Mouse (Mus musculus) CH12.LX (cell line): ENCODE measurements around the gene Tapt1. TPM values are rescaled to one million over a fixed set of nuclear protein-coding genes. Genes with fewer than 3 reads are reported as not detected.

Experiments
- DNase-seq: peaks from one replicate; pipeline ENCODE4 v3.0.0-alpha.2; 2013; ENCODE audit errors: extremely low read depth
- H3K27ac ChIP-seq: 2 replicates; pipeline ENCODE4 v1.5.1; 2012; ENCODE audit warnings: low read depth, mild to moderate bottlenecking, control low read depth, moderate library complexity; ENCODE audit not compliant: insufficient read depth
- H3K27me3 ChIP-seq: replicated peaks from 2 replicates; pipeline ENCODE3; 2012; ENCODE audit warnings: inconsistent platforms
- H3K36me3 ChIP-seq, 2 experiments: replicated peaks in 1 of 2; 2 replicates each; pipeline versions ENCODE3 to v1.6.1; 2012; ENCODE audit warnings: inconsistent platforms in 1 of 2, low read length in 1 of 2, mild to moderate bottlenecking in 1 of 2, mixed read lengths in 1 of 2, moderate library complexity in 1 of 2; ENCODE audit not compliant: control insufficient read depth in 1 of 2, insufficient read depth in 1 of 2
- H3K4me1 ChIP-seq, 2 experiments: 2 replicates each; pipeline ENCODE4 v1.6.1; 2012; ENCODE audit warnings: inconsistent platforms in 1 of 2, moderate library complexity in 1 of 2; ENCODE audit not compliant: insufficient read depth in 2 of 2, control insufficient read depth in 1 of 2
- H3K4me2 ChIP-seq: 2 replicates; pipeline ENCODE4 v1.6.1; 2012; ENCODE audit warnings: low read depth, mild to moderate bottlenecking, control low read depth; ENCODE audit not compliant: poor library complexity, insufficient read depth, severe bottlenecking
- H3K4me3 ChIP-seq, 3 experiments: fragments of 150-350 bp in 1 of 3; sonication (generic) in 1 of 3; replicated peaks in 1 of 3; 2 replicates each; pipeline versions ENCODE3 to v1.5.1; 2011 to 2012; ENCODE audit warnings: low read depth in 2 of 3, low read length in 2 of 3, mild to moderate bottlenecking in 2 of 3, moderate library complexity in 2 of 3, control low read depth in 1 of 3, improper control_type of control experiment in 1 of 3, inconsistent platforms in 1 of 3, mixed read lengths in 1 of 3; ENCODE audit not compliant: poor library complexity in 1 of 3
- H3K79me2 ChIP-seq: replicated peaks from 2 replicates; pipeline ENCODE4 v1.6.1; 2012; ENCODE audit warnings: mild to moderate bottlenecking, moderate library complexity; ENCODE audit not compliant: control insufficient read depth, poor library complexity, insufficient read depth, severe bottlenecking; ENCODE audit errors: extremely low read depth
- H3K9ac ChIP-seq: 2 replicates; pipeline ENCODE4 v1.6.1; 2012; ENCODE audit warnings: low read depth, mild to moderate bottlenecking, control low read depth, moderate library complexity; ENCODE audit not compliant: insufficient read depth
- H3K9me3 ChIP-seq: replicated peaks from 2 replicates; pipeline ENCODE3; 2012; ENCODE audit warnings: low read length, inconsistent platforms, mixed read lengths
- BHLHE40 ChIP-seq: IDR thresholded peaks from 2 replicates; pipeline ENCODE4 v1.6.1; 2011; ENCODE audit warnings: mild to moderate bottlenecking, low read depth, low read length, improper control_type of control experiment
- CHD1 ChIP-seq: IDR thresholded peaks from 2 replicates; pipeline ENCODE4 v1.6.1; 2012; ENCODE audit warnings: low read depth, low read length, improper control_type of control experiment, inconsistent platforms
- CHD2 ChIP-seq: IDR thresholded peaks from 2 replicates; pipeline ENCODE4 v1.6.1; 2011; ENCODE audit warnings: low read length, improper control_type of control experiment
- CTCF ChIP-seq, 2 experiments: IDR thresholded peaks in 1 of 2; conservative IDR thresholded peaks in 1 of 2; 2 replicates each; pipeline ENCODE4 v1.5.1; 2011 to 2012; ENCODE audit warnings: low read depth in 2 of 2, low read length in 2 of 2, improper control_type of control experiment in 1 of 2, inconsistent platforms in 1 of 2, mild to moderate bottlenecking in 1 of 2, moderate library complexity in 1 of 2
- E2F4 ChIP-seq: IDR thresholded peaks from 2 replicates; pipeline ENCODE4 v1.6.1; 2011; ENCODE audit warnings: low read depth, low read length, improper control_type of control experiment; ENCODE audit not compliant: insufficient replicate concordance
- ELF1 ChIP-seq: IDR thresholded peaks from 2 replicates; pipeline ENCODE4 v1.6.1; 2014; ENCODE audit warnings: low read depth, mild to moderate bottlenecking, inconsistent platforms, low read length, improper control_type of control experiment
- EP300 ChIP-seq: IDR thresholded peaks from 2 replicates; pipeline ENCODE4 v1.6.1; 2011; ENCODE audit warnings: low read length, improper control_type of control experiment
- ETS1 ChIP-seq: conservative IDR thresholded peaks from 2 replicates; pipeline ENCODE4 v1.6.1; 2012; ENCODE audit warnings: low read depth, mild to moderate bottlenecking, inconsistent platforms, low read length, improper control_type of control experiment, moderate library complexity
- GABPA ChIP-seq: IDR thresholded peaks from 2 replicates; pipeline ENCODE4 v1.6.1; 2012; ENCODE audit warnings: low read depth, low read length, improper control_type of control experiment, inconsistent platforms; ENCODE audit not compliant: insufficient replicate concordance
- HCFC1 ChIP-seq: IDR thresholded peaks from 2 replicates; pipeline ENCODE4 v1.6.1; 2012; ENCODE audit warnings: low read depth, mild to moderate bottlenecking, inconsistent platforms, low read length, improper control_type of control experiment
- IRF4 ChIP-seq: IDR thresholded peaks from 2 replicates; pipeline ENCODE4 v1.6.1; 2014; ENCODE audit warnings: low read depth, mild to moderate bottlenecking, inconsistent platforms, low read length, improper control_type of control experiment
- JUN ChIP-seq: IDR thresholded peaks from 2 replicates; pipeline ENCODE4 v1.6.1; 2011; ENCODE audit warnings: low read depth, mild to moderate bottlenecking, low read length, improper control_type of control experiment, moderate library complexity; ENCODE audit not compliant: insufficient read depth
- JUND ChIP-seq: conservative IDR thresholded peaks from 2 replicates; pipeline ENCODE4 v1.6.1; 2011; ENCODE audit warnings: low read depth, low read length, improper control_type of control experiment
- KAT2A ChIP-seq: IDR thresholded peaks from 2 replicates; pipeline ENCODE4 v1.6.1; 2012; ENCODE audit warnings: low read length, improper control_type of control experiment, inconsistent platforms; ENCODE audit not compliant: insufficient replicate concordance
- MAX ChIP-seq: IDR thresholded peaks from 2 replicates; pipeline ENCODE4 v1.6.1; 2011; ENCODE audit warnings: low read length, improper control_type of control experiment
- MEF2A ChIP-seq: IDR thresholded peaks from 2 replicates; pipeline ENCODE4 v1.6.1; 2014; ENCODE audit warnings: low read depth, mild to moderate bottlenecking, inconsistent platforms, low read length, improper control_type of control experiment, borderline replicate concordance
- MXI1 ChIP-seq: IDR thresholded peaks from 2 replicates; pipeline ENCODE4 v1.6.1; 2011; ENCODE audit warnings: mild to moderate bottlenecking, low read depth, low read length, improper control_type of control experiment
- MYC ChIP-seq: IDR thresholded peaks from 2 replicates; pipeline ENCODE4 v1.6.1; 2011; ENCODE audit warnings: low read depth, mild to moderate bottlenecking, improper control_type of control experiment, low read length
- NELFE ChIP-seq: IDR thresholded peaks from 2 replicates; pipeline ENCODE4 v1.6.1; 2011; ENCODE audit warnings: low read depth, low read length, improper control_type of control experiment
- NRF1 ChIP-seq: IDR thresholded peaks from 2 replicates; pipeline ENCODE4 v1.6.1; 2014; ENCODE audit warnings: low read depth, mild to moderate bottlenecking, inconsistent platforms, low read length, improper control_type of control experiment, moderate library complexity
- PAX5 ChIP-seq: IDR thresholded peaks from 2 replicates; pipeline ENCODE4 v1.6.1; 2012; ENCODE audit warnings: low read length, inconsistent platforms, mixed read lengths
- POLR2A ChIP-seq: IDR thresholded peaks from 2 replicates; pipeline ENCODE4 v1.6.1; 2011; ENCODE audit warnings: low read depth, mild to moderate bottlenecking, improper control_type of control experiment, low read length
- POLR2AphosphoS2 ChIP-seq: IDR thresholded peaks from 2 replicates; pipeline ENCODE4 v1.6.1; 2011; ENCODE audit warnings: low read depth, low read length, improper control_type of control experiment
- RAD21 ChIP-seq: IDR thresholded peaks from 2 replicates; pipeline ENCODE4 v1.6.1; 2011; ENCODE audit warnings: low read depth, mild to moderate bottlenecking, low read length, improper control_type of control experiment, moderate library complexity
- RCOR1 ChIP-seq: conservative IDR thresholded peaks from 2 replicates; pipeline ENCODE4 v1.6.1; 2012; ENCODE audit warnings: low read depth, mild to moderate bottlenecking, inconsistent platforms, low read length, improper control_type of control experiment
- SMC3 ChIP-seq: IDR thresholded peaks from 2 replicates; pipeline ENCODE4 v1.6.1; 2011; ENCODE audit warnings: low read depth, low read length, improper control_type of control experiment
- TBP ChIP-seq: conservative IDR thresholded peaks from 2 replicates; pipeline ENCODE4 v1.6.1; 2011; ENCODE audit warnings: low read depth, low read length, improper control_type of control experiment
- UBTF ChIP-seq: IDR thresholded peaks from 2 replicates; pipeline ENCODE4 v1.6.1; 2012; ENCODE audit warnings: low read depth, mild to moderate bottlenecking, inconsistent platforms, low read length, improper control_type of control experiment, moderate library complexity
- USF1 ChIP-seq: IDR thresholded peaks from 2 replicates; pipeline ENCODE4 v1.6.1; 2014; ENCODE audit warnings: low read depth, mild to moderate bottlenecking, inconsistent platforms, low read length, improper control_type of control experiment
- USF2 ChIP-seq: conservative IDR thresholded peaks from 2 replicates; pipeline ENCODE4 v1.6.1; 2011; ENCODE audit warnings: low read depth, low read length, improper control_type of control experiment
- ZC3H11A ChIP-seq: IDR thresholded peaks from 2 replicates; pipeline ENCODE4 v1.6.1; 2012; ENCODE audit warnings: low read depth, mild to moderate bottlenecking, inconsistent platforms, low read length, improper control_type of control experiment
- ZKSCAN1 ChIP-seq: IDR thresholded peaks from 2 replicates; pipeline ENCODE4 v1.6.1; 2012; ENCODE audit warnings: low read depth, inconsistent platforms, low read length, improper control_type of control experiment, borderline replicate concordance
- ZNF384 ChIP-seq: IDR thresholded peaks from 2 replicates; pipeline ENCODE4 v1.6.1; 2012; ENCODE audit warnings: low read depth, low read length, improper control_type of control experiment, inconsistent platforms
- dilution Hi-C: fragments of 300-500 bp; cut with MboI; formaldehyde crosslinking; loops from 2 replicates; pipeline ENCODE4 v1.14.3; 2020; ENCODE audit warnings: low sequenced_read_pairs; ENCODE audit not compliant: extremely low pct_unique_long_range_greater_than_20kb, extremely low pct_ligation_motif_present
- in situ Hi-C: fragments of 300-500 bp; cut with MboI; formaldehyde crosslinking; loops from 3 replicates; pipeline ENCODE4 v1.14.3; 2019; ENCODE audit warnings: low sequenced_read_pairs, low pct_ligation_motif_present, low pct_unique_long_range_greater_than_20kb, mixed read lengths
- polyA plus RNA-seq: library from polyadenylated mRNA; unstranded; fragments of >175 nt; gene quantifications from 2 replicates; pipeline ENCODE4 v1.2.1, GENCODE M21; 2012; ENCODE audit warnings: low read depth; ENCODE audit not compliant: insufficient read length
- total RNA-seq, 2 experiments: library from RNA; depleted of rRNA; stranded (reverse); fragments of 300-350 nt in 1 of 2; fragments of >200 nt in 1 of 2; gene quantifications; 2 replicates each; pipeline ENCODE4 v1.2.3; 2012 to 2014

Gene Tapt1
- total and polyA plus RNA-seq, 3 experiments, result 15.7 to 40.8 (median 33.5) TPM

DNA sequence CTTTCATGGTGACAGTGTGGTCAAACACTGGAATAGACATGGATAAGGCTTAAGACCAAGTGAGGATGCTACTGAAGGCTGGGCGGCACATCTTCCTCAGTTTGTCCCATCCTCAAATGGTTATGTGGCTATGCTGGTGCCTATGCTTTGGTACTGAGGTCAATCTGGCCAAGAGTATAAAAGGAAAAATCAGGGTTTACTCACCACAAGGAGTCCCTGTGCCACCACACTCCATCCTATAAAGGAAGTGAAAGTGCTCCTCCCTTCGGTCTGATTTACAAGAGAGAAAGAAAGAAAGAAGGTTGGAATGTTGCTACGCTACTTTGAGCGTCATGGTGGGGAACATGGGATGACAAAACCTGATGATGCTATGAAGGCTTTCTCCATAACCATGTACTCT lies 27.3 kb downstream of the Tapt1 start:
- no peaks in the 10 kb centered on the region for H3K79me2 ChIP-seq
- H3K4me2 ChIP-seq, result no peak overlapping the region
- H3K9ac ChIP-seq, result no peak overlapping the region
- peaks cover 10 to 42% of the 10 kb centered on the region in 2 experiments for H3K36me3 ChIP-seq
- no peak for DNase-seq
- no peaks in the 10 kb centered on the region for H3K9me3 ChIP-seq
- TF ChIP-seq USF1 (no peak), ZKSCAN1 (no peak), PAX5 (no peak), MXI1 (no peak), RAD21 (peak; percentile 22), ETS1 (no peak), JUN (no peak), CTCF (conservative IDR thresholded peaks at IDR 0.05 in 1 of 2, IDR thresholded peaks at IDR 0.05 in 1 of 2; ENCODE audit: low read depth in 2 of 2, low read length in 2 of 2) (peak in 1 of 2 experiments; percentile 44; a peak in 2 of 4 replicates), MAX (no peak), USF2 (no peak), MYC (no peak), POLR2A (no peak), CHD2 (no peak), ELF1 (no peak), SMC3 (peak; percentile 27), ZC3H11A (no peak), GABPA (no peak), POLR2AphosphoS2 (no peak), EP300 (peak; percentile 40; the same call in 1 of the 2 replicates), JUND (no peak), IRF4 (peak; percentile 68; the same call in 1 of the 2 replicates), RCOR1 (no peak)
- H3K4me1 ChIP-seq, result peaks cover 3 to 25% of the 10 kb centered on the region in 2 experiments
- H3K4me3 ChIP-seq, result no peak overlapping the region
- no peak overlapping the region for H3K27ac ChIP-seq
- in situ Hi-C loops, result no loop called here
- H3K27me3 ChIP-seq, result no peaks in the 10 kb centered on the region
- dilution Hi-C loops, result no loop called here

DNA sequence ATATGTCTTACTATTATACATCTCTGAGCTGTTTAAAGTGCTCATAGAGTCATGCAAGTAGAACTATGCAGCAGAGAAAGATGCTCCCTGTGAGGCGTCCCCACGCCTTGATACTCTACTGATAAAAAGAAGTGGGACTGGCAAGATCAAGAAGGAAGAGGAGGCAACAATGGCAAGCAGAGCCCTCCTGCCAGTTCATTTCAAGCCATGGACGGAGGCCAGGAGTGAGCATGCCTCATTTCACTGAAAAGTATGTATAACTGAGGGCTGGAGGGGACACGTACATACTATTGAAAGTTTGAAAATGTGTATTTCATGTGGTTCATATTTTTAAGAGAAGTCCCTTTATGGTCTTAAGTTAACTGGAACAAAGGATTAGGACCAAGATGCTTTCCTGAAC lies 28.0 kb downstream of the Tapt1 start:
- in situ Hi-C loops (no loop called here), dilution Hi-C loops (no loop called here)
- Histone ChIP-seq H3K4me1 (peaks cover 3 to 25% of the 10 kb centered on the region in 2 experiments), H3K4me2 (no peak overlapping the region), H3K27me3 (no peaks in the 10 kb centered on the region), H3K9me3 (no peaks in the 10 kb centered on the region), H3K4me3 (no peak overlapping the region), H3K79me2 (no peaks in the 10 kb centered on the region), H3K36me3 (peaks cover 15 to 45% of the 10 kb centered on the region in 2 experiments), H3K27ac (no peak overlapping the region), H3K9ac (no peak overlapping the region)
- no peak for DNase-seq
- no peak for TF ChIP-seq IRF4
- no peak for TF ChIP-seq ELF1
- no peak for TF ChIP-seq E2F4
- no peak for TF ChIP-seq NRF1
- no peak for TF ChIP-seq SMC3
- TF ChIP-seq ZKSCAN1, result no peak
- TF ChIP-seq MEF2A, result no peak
- TF ChIP-seq UBTF, result no peak
- TF ChIP-seq CHD1, result no peak
- no peak for TF ChIP-seq TBP
- no peak for TF ChIP-seq KAT2A
- no peak for TF ChIP-seq MAX
- no peak for TF ChIP-seq ZNF384
- no peak for TF ChIP-seq USF1
- TF ChIP-seq HCFC1, result no peak
- no peak for TF ChIP-seq BHLHE40
- TF ChIP-seq ETS1, result no peak
- TF ChIP-seq EP300, result no peak
- no peak for TF ChIP-seq NELFE
